Mouse (Mus musculus): ENCODE measurements at regions not wholly inside any gene's neighbourhood (a gene's known extent, or its start where the extent isn't known, plus 50 kb on each side); places are given as distances from the start of the nearest gene placed in this dataset.
"Not testable (repeated sequence)": the region's sequence is repeated elsewhere in the genome, so short reads cannot be mapped to it uniquely, and the experiment has no call there.

DNA sequence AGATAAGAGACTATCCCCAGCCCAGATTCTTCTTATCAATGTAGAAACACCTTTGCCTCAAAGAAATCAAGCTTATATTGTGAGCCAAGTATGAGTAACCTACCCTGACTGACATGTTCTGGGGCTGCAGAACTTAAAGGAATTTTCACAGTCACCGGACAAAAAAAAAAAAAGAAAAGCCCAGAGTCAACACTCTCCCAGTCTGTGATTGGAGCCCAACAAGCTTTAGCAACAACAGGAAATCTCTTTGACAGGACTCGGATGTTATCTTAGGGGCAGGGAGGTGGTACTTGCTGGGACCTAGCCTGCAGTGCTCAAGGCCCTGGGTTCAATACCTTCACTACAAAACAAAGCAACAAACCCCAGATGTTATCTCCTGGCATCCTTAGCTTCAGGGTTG lies 114.2 kb downstream of the Nectin1 start:
- intact Hi-C loops (cut with DNase I), result no loop called here

DNA sequence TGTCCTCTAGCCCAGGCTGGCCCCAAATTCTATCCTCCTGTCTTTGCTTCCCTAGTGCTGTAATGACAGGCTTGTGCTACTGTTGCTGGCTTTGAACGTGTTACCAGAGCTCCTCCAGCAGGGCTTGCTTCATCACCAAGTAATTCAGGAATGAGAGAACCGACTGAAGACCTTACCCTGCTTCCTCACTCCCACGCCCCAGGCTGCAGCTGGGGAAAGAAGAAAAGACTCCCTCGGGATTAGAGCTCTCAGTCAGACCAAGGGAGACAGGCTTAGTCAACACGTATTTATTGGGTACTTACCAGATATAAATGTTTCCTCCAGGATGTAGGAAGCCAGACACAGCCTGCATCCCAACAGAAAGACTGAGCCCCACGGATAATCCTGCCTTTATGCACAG lies 115.0 kb downstream of the Nectin1 start:
- Histone ChIP-seq H3K27ac (no peak overlapping the region), H3K4me3 (no peak overlapping the region)
- intact Hi-C loops (cut with DNase I), result no loop called here
- TF ChIP-seq CTCF (IDR thresholded peaks at IDR 0.05), result no peak
- no peak for DNase-seq (ENCODE audit: extremely low spot score in 1 of 2, low spot score in 2 of 2)

More for the DNA sequence above, 114.2 kb downstream of the Nectin1 start:
- Histone ChIP-seq H3K27ac (no peak overlapping the region), H3K4me3 (no peak overlapping the region)
- no peak for DNase-seq (ENCODE audit: extremely low spot score in 1 of 2, low spot score in 2 of 2)
- no peak for TF ChIP-seq CTCF (IDR thresholded peaks at IDR 0.05)

DNA sequence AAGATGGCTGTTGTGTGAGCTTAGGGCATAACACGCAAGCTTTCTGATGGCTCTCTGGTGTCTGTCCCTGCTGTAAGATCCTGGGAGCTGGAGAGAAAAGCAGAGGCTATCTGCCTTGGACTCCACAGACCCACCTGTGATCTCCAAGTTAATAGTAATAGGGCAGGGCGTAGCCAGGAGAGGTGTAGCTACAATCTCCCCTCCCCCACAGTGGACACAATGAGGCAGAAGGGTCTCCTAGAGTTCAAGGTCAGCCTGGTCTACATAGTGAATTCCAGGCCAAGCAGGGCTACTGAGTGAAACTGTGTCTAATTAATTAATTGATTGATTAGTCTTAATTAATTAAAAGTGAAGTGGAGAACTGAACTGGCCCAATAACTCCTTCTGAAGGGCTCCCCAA lies 116.5 kb downstream of the Nectin1 start:
- no peak for TF ChIP-seq CTCF (IDR thresholded peaks at IDR 0.05)
- DNase-seq (ENCODE audit: extremely low spot score in 1 of 2, low spot score in 2 of 2), result no peak
- no peak overlapping the region for H3K27ac ChIP-seq
- intact Hi-C loops (cut with DNase I), result no loop called here
- no peak overlapping the region for H3K4me3 ChIP-seq

DNA sequence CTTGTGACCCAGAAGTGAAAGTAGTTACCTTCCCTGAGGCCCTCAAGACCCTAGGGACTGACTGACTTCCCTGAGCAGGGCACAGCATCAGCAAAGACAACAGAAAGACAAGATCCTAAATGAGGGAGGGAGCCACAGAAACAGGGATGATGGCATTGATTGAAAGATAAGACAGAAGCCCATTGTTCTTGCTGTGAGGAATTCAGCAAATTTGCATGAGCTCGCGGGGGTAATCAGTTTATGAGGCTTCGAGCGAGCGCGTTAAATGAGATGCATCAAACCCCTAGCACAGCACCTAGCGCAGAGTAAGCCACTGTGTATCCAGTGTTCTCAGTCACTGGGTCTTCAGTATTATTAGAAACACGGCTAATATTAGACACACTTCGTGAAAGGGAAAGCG lies 117.6 kb downstream of the Nectin1 start:
- no peak for DNase-seq (ENCODE audit: extremely low spot score in 1 of 2, low spot score in 2 of 2)
- H3K27ac ChIP-seq, result no peak overlapping the region
- no peak overlapping the region for H3K4me3 ChIP-seq
- no peak for TF ChIP-seq CTCF (IDR thresholded peaks at IDR 0.05)
- intact Hi-C loops (cut with DNase I), result no loop called here

DNA sequence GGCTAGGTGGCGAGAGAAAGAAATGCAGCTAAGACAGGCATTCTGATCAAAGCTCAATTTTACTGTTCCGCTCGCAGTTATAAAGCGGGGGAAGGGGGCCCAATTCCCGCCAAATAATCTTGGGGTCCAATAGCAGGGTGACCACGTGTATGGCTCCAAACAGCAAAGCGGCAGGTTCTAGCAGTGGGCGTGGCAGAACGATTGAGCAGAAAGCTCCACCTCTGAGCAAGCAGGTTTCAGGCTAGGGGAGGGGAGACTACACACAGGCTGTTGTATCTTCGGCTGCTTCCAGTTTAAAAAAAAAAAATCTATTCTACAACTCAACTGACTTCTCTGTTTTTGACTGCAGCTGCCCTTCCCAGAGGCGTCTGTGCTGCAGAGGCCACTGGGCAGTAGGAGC lies 118.2 kb downstream of the Nectin1 start:
- intact Hi-C loops (cut with DNase I); DNase-seq (ENCODE audit: extremely low spot score in 1 of 2, low spot score in 2 of 2); H3K4me3 ChIP-seq: not testable (repeated sequence)

DNA sequence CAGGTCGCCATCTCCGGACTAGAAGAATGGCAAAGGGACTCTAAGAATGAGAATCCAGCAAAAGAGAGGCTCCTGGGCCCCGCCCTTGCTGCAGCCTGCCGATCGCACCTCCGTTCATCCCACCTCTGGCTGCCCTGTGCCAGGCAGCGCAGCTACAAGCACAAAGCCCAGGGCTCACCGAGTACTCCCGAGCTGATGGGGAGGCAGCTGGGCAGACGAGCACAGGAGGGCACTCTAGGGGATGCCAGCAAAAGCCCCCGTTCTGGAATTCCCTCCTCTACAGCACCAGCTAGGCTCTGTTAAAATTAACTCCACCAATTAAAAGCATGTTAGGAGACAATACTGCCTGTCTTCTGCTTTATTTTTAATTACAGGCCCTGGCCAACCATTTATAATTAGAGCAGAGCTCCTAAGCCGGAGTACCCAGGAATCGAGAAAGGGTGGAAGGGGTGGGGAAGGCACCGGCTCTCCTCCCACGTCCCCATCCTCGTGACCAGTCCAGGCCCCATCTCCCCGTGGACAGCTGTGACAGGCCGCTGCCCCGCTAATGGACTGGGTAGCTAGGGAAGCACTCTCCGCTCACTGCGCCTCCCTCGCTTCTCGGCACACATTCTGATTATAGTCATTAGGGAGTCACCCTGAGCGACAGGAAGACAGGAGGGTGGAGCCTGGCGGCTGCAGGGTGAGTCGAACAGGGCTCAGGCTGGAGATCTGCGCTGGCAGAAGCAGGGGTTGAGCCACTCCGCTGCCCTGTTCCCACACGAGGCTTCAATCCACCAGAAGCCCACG lies 120.0 kb downstream of the Nectin1 start:
- Histone ChIP-seq H3K4me3 (peak overlapping the region; percentile 24), H3K27ac (no peak overlapping the region)
- DNase-seq (ENCODE audit: extremely low spot score in 1 of 2, low spot score in 2 of 2), result peak; percentile 20 to 45
- intact Hi-C loops (cut with DNase I), result no loop called here
- TF ChIP-seq CTCF (IDR thresholded peaks at IDR 0.05), result no peak

More for the DNA sequence above, 118.2 kb downstream of the Nectin1 start:
- not testable (repeated sequence) for H3K27ac ChIP-seq

DNA sequence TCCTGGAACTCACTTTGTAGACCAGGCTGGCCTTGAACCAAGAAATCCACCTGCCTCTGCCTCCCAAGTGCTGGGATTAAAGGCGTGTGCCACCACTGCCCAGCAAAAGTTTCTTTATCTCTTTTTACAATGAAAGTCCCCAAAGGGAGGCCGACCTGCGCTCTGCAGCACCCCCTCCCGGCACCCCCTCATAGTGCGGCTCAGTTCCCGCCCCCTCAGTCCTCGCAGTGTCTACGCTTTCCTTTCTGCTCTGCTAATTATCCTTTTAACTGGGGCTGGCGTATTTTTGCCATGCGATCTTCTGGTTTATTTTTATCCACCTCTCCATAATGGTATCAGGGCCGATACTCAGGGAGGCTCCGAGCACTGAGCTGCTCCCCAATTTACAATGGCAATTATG lies 123.0 kb downstream of the Nectin1 start:
- peak in 1 of 2 experiments; percentile 44 for DNase-seq (ENCODE audit: extremely low spot score in 1 of 2, low spot score in 2 of 2)
- H3K4me3 ChIP-seq, result no peak overlapping the region
- no peak overlapping the region for H3K27ac ChIP-seq
- peak; percentile 37 for TF ChIP-seq CTCF (IDR thresholded peaks at IDR 0.05)
- intact Hi-C loops (cut with DNase I), result no loop called here

DNA sequence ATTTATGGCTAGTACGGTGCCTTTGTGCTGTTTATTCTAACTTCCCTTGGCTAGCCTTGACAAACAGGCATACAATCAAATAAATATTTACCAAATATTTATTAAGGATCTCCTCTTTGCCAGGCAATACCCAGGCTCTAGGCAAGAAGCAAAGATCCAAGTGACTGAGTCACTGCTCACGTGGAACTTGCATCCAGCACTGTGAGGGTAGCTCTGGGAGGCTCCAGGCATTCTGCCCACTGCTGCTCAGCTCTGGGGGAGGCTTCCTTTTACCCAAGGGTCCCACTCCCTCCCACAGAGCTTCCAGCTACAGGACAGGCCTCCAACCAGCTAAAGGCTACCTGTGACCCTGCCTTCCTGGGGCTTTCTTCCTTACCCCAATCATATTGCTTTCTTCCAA lies 130.1 kb downstream of the Nectin1 start:
- Histone ChIP-seq H3K4me3 (no peak overlapping the region), H3K27ac (no peak overlapping the region)
- intact Hi-C loops (cut with DNase I), result no loop called here
- TF ChIP-seq CTCF (IDR thresholded peaks at IDR 0.05), result no peak
- DNase-seq (ENCODE audit: extremely low spot score in 1 of 2, low spot score in 2 of 2), result no peak

- Histone ChIP-seq H3K27ac (no peak overlapping the region), H3K4me3 (no peak overlapping the region)
- intact Hi-C loops (cut with DNase I), result no loop called here
- no peak for DNase-seq (ENCODE audit: extremely low spot score in 1 of 2, low spot score in 2 of 2)
- TF ChIP-seq CTCF (IDR thresholded peaks at IDR 0.05), result no peak
Measured at GRCm38 (mm10) chr9:43874332-43874731, 130.5 kb downstream of the Nectin1 start.

GRCm38 (mm10) chr9:43879220-43879968 lies 135.6 kb downstream of the Nectin1 start:
- peak overlapping the region; percentile 69 for H3K27ac ChIP-seq
- intact Hi-C loops (cut with DNase I), result loop anchor here (2.0 kb wide), 1 partner anchor 31 kb away; no protein-coding TSS in a partner anchor
- DNase-seq (ENCODE audit: extremely low spot score in 1 of 2, low spot score in 2 of 2), result peak in 1 of 2 experiments; percentile 16

GRCm38 (mm10) chr9:43879969-43880396 lies 136.2 kb downstream of the Nectin1 start:
- intact Hi-C loops (cut with DNase I), result loop anchor here (1.0 to 2.0 kb wide), 2 partner anchors 31 to 343 kb away; no protein-coding TSS in a partner anchor
- H3K27ac ChIP-seq, result peak overlapping the region; percentile 61
- peak overlapping the region; percentile 32 for H3K4me3 ChIP-seq
- TF ChIP-seq CTCF (IDR thresholded peaks at IDR 0.05), result no peak
- peak; percentile 76 to 81 for DNase-seq (ENCODE audit: extremely low spot score in 1 of 2, low spot score in 2 of 2)

More at GRCm38 (mm10) chr9:43879220-43879968, 135.6 kb downstream of the Nectin1 start:
- H3K4me3 ChIP-seq, result no peak overlapping the region
- TF ChIP-seq CTCF (IDR thresholded peaks at IDR 0.05), result no peak

DNA sequence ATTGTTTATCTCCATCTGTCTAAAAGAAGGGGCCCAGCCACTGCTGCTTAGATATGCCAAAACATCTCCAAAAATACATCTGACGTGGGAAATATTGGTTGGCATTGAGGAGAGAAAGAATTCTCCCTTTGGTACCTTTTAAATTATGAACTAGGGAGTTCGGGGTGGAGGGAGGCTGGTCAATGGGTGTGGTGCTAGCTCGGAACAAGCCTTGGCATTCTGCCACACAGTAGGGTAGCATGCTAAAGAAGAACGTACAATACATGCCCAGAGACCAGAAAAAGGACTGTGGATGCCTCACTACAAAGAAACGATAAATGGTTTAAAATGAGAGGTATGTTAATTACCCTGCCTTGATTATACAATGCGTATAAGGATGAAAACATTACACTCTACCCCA lies 149.3 kb downstream of the Nectin1 start:
- intact Hi-C loops (cut with DNase I), result no loop called here
- no peak for TF ChIP-seq CTCF (IDR thresholded peaks at IDR 0.05)
- no peak overlapping the region for H3K4me3 ChIP-seq
- no peak overlapping the region for H3K27ac ChIP-seq
- DNase-seq (ENCODE audit: extremely low spot score in 1 of 2, low spot score in 2 of 2), result no peak

Measured in left cerebral cortex, adult 2 months (tissue).